Mouse (Mus musculus) adrenal gland, postnatal 25 days (tissue): Measurements from ENCODE around the gene Mip. TPM values are rescaled to one million over a fixed set of nuclear protein-coding genes. Genes with fewer than 3 reads are reported as not detected.
"Not testable (repeated sequence)": the region's sequence is repeated elsewhere in the genome, so short reads cannot be mapped to it uniquely, and the experiment has no call there.

Experiments used
- DNase-seq: peaks from one replicate; pipeline ENCODE4 v3.0.0; 2021; ENCODE audit warnings: mixed read lengths
- total RNA-seq: library from RNA; stranded (reverse); gene quantifications from 2 replicates; pipeline ENCODE4 v1.2.3, GENCODE M21; 2021

The Mip gene
- total RNA-seq, 1 experiment from 2014 or later: not detected

GRCm38 (mm10) chr10:128250565-128250964 is 24.9 kb downstream of the Mip start:
- DNase-seq: no peak

- no peak for DNase-seq
Observed at GRCm38 (mm10) chr10:128253677-128254255, 28.1 kb downstream of the Mip start, which contains the start of gene Apon. TSS of gene Apon (plus strand) at chr10:128254096.

- no peak for DNase-seq
Observed at GRCm38 (mm10) chr10:128255925-128256324, 30.3 kb downstream of the Mip start.

GRCm38 (mm10) chr10:128256328-128256727 is 30.7 kb downstream of the Mip start:
- DNase-seq: no peak

GRCm38 (mm10) chr10:128258953-128259352 is 33.3 kb downstream of the Mip start:
- no peak for DNase-seq

- DNase-seq: no peak
Observed at GRCm38 (mm10) chr10:128259946-128260345, 34.3 kb downstream of the Mip start.

- DNase-seq: not testable (repeated sequence)
Observed at GRCm38 (mm10) chr10:128260376-128260775, 34.7 kb downstream of the Mip start.

GRCm38 (mm10) chr10:128262300-128262699 is 36.7 kb downstream of the Mip start:
- no peak for DNase-seq

GRCm38 (mm10) chr10:128263393-128264310 is 38.0 kb downstream of the Mip start:
- no peak for DNase-seq

GRCm38 (mm10) chr10:128268371-128268770 is 42.7 kb downstream of the Mip start, which contains the start of gene Apof:
TSS of gene Apof (plus strand) at chr10:128268671.
- no peak for DNase-seq

GRCm38 (mm10) chr10:128269206-128269910 is 43.7 kb downstream of the Mip start:
- no peak for DNase-seq

GRCm38 (mm10) chr10:128270287-128270841 is 44.7 kb downstream of the Mip start, which contains the start of gene Stat2:
TSS of gene Stat2 (plus strand) at chr10:128270559.
- DNase-seq: peak; percentile 97

GRCm38 (mm10) chr10:128270866-128271265 is 45.2 kb downstream of the Mip start:
- no peak for DNase-seq

- DNase-seq: no peak
Observed at GRCm38 (mm10) chr10:128271883-128272282, 46.2 kb downstream of the Mip start.

- not testable (repeated sequence) for DNase-seq
Observed at GRCm38 (mm10) chr10:128272819-128273439, 47.3 kb downstream of the Mip start.

- DNase-seq: not testable (repeated sequence)
Observed at GRCm38 (mm10) chr10:128275374-128275773, 49.7 kb downstream of the Mip start.

GRCm38 (mm10) chr10:128278158-128278557 is 52.5 kb downstream of the Mip start:
- no peak for DNase-seq

GRCm38 (mm10) chr10:128280943-128281342 is 55.3 kb downstream of the Mip start:
- no peak for DNase-seq
